Mouse (Mus musculus): ENCODE data around the gene Gm11239.
"Not testable (repeated sequence)": the region's sequence is repeated elsewhere in the genome, so short reads cannot be mapped to it uniquely, and the experiment has no call there.

The Gm11239 gene

GRCm38 (mm10) chr4:73668054-73668453, at the start of gene Gm11239:
Gm11239 (plus strand) TSS chr4:73668354.
- DNase-seq = not testable (repeated sequence)

- not testable (repeated sequence) for DNase-seq
Measured at GRCm38 (mm10) chr4:73622684-73623083, 45.5 kb upstream of the Gm11239 start, which contains the start of gene Gm11237. Gm11237 (plus strand) TSS chr4:73622984.

- DNase-seq = not testable (repeated sequence)
Measured at GRCm38 (mm10) chr4:73637821-73638220, 30.3 kb upstream of the Gm11239 start, which contains the start of gene Gm11236. Gm11236 (plus strand) TSS chr4:73638121.

DNA sequence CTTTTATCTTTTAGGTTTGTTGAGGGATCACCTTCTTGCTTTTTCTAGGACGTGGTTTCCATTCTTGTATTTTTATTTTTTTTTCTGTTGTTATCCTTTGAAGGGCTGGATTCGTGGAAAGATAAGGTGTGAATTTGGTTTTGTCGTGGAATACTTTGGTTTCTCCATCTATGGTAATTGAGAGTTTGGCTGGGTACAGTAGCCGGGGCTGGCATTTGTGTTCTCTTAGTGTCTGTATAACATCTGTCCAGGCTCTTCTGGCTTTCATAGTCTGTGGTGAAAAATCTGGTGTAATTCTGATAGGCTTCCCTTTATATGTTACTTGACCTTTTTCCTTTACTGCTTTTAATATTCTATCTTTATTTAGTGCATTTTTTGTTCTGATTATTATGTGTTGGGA, 6.3 kb upstream of the Gm11239 start:
- DNase-seq = not testable (repeated sequence)

GRCm38 (mm10) chr4:73683216-73683615, 15.1 kb downstream of the Gm11239 start, which contains the start of gene Gm428:
Gm428 (plus strand) TSS chr4:73683516.
- DNase-seq = not testable (repeated sequence)

GRCm38 (mm10) chr4:73718761-73719160, 50.6 kb downstream of the Gm11239 start:
- no peak for DNase-seq

DNA sequence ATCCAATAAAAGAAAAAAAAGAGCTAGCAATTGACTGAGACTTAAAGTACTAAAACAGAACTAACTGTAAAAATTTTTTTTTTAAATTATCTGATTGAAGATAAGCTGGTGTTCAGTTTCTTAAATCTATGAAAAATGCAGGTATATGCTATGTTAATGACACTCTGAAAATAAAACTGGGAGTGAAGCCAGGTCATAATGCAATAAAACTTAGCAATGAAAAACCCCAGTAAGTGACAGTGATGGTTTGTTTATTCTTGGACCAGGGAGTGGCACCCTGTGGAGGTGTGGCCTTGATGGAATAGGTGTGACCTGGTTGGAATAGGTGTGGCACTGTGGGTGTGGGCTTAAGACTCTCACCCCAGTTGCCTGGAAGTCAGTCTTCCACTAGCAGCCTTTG, 51.7 kb downstream of the Gm11239 start:
- DNase-seq = no peak

Measured in kidney, adult 8-10 months (tissue).